Mouse (Mus musculus) adipose tissue, adult 10 weeks (tissue): ENCODE results near the gene Adck2. TPM values are rescaled to one million over a fixed set of nuclear protein-coding genes. Genes with fewer than 3 reads are reported as not detected.

Experiments used
- polyA plus RNA-seq: library from polyadenylated mRNA; stranded (reverse); fragments of 350-450 nt; fragmentation: Illumina TruSeq; extraction: RNeasy Lipid Tissue Mini Kit (QIAGEN cat#74804); gene quantifications from one replicate; pipeline ENCODE4 v1.2.3, GENCODE M21; 2014; ENCODE audit warnings: low read depth, low replicate concordance

The Adck2 gene
- 24.0 TPM for polyA plus RNA-seq

GRCm38 (mm10) chr6:39573791-39574554 lies at the start of gene Adck2:
Adck2 (plus strand) TSS chr6:39573873.

GRCm38 (mm10) chr6:39557723-39558261 lies 15.9 kb upstream of the Adck2 start, which contains the start of gene Dennd2a:
Dennd2a (minus strand) TSS chr6:39557867.

GRCm38 (mm10) chr6:39585517-39585916 lies 11.8 kb downstream of the Adck2 start, which contains the start of gene Gm42420:
Gm42420 (plus strand) TSS chr6:39585753.

GRCm38 (mm10) chr6:39592401-39593214 lies 18.9 kb downstream of the Adck2 start, which contains the start of gene Ndufb2:
Ndufb2 (plus strand) TSS chr6:39592574.

Other genes starting within 250 kb of the Adck2 start
- 50.2 TPM for gene Slc37a3, start 196.2 kb upstream of the Adck2 start, polyA plus RNA-seq
- gene Rab19, start 192.7 kb upstream of the Adck2 start, polyA plus RNA-seq, result 4.7 TPM
- gene Mkrn1, start 153.4 kb upstream of the Adck2 start, polyA plus RNA-seq, result 139 TPM
- gene Dennd2a, start 16.0 kb upstream of the Adck2 start, polyA plus RNA-seq, result 9.9 TPM
- not detected for gene Gm42420, start 11.9 kb downstream of the Adck2 start, polyA plus RNA-seq
- 146 TPM for gene Ndufb2, start 18.7 kb downstream of the Adck2 start, polyA plus RNA-seq
- 15.1 TPM for gene Braf, start 151.6 kb downstream of the Adck2 start, polyA plus RNA-seq
- gene Mrps33, start 237.1 kb downstream of the Adck2 start, polyA plus RNA-seq, result 69.6 TPM